Mouse (Mus musculus): ENCODE measurements around the gene Nfib. TPM values are rescaled to one million over a fixed set of nuclear protein-coding genes. Genes with fewer than 3 reads are reported as not detected.

The Nfib gene
- total RNA-seq, 2 experiments from 2014 or later = 119 to 122 TPM

DNA sequence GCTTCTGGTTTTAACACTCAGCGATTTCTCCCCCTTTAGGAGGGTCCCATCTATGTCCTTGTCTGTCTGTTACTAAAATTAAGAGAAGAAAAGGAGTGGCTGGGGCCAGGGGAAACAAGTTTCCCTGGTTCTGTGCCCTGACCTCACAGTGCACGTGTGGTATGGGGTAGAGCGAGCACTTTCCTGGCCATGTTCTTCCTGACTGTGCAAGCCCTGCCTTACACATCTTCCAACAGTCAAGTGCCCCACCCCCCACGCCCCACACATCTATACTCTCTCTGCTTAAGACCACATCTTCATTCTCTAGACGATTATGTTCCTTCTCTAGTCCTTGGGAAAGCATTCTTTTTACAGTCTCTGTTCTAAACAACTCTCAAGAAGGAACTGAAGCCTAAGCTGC lies 173.6 kb downstream of the Nfib start:
- DNase-seq (ENCODE audit: low spot score) = no peak
- intact Hi-C loops (cut with DNase I) = no loop called here

DNA sequence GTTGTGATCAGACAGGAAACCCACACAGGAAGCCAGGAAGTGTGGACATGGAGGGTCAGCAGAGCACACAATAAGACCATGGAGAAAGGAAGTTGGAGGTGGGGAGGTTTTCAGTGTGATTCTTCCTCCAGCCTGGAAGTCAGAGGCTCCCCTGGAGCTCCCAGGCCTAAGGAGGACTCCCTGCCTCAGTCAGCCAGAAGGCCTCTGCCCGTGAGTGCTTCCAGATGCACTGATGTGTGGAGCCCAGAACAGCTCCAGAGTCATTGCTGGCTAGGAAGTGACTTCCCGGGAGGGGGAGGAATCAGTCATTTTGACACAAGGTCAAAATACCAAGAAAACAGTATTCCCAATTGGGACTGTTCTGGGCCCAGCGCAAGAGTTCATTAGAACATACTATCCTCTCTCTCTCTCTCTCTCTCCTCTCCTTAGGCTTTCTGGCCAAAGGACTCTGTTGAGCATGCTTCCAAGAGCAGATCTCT lies 174.6 kb downstream of the Nfib start:
- DNase-seq (ENCODE audit: low spot score) = peak; percentile 67
- intact Hi-C loops (cut with DNase I) = no loop called here

DNA sequence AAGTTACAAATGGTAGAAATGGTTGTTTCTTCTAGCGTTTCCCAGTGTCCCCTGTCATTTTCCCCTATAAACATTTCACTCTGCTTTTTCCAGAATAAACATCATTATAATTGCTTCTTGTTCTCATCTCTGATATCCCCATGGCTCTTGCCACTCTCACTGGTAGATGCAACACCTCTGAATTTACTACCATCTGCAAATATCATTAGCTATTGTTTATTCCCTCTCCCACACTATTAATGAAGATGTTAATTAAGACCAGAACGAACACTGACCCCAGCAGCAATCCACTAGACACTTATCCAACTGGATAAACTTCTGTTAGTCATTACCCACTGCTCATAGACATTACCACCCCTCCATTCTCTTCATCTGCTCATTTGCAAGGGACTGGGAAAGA lies 176.6 kb downstream of the Nfib start:
- no peak for DNase-seq (ENCODE audit: low spot score)
- intact Hi-C loops (cut with DNase I) = no loop called here

DNA sequence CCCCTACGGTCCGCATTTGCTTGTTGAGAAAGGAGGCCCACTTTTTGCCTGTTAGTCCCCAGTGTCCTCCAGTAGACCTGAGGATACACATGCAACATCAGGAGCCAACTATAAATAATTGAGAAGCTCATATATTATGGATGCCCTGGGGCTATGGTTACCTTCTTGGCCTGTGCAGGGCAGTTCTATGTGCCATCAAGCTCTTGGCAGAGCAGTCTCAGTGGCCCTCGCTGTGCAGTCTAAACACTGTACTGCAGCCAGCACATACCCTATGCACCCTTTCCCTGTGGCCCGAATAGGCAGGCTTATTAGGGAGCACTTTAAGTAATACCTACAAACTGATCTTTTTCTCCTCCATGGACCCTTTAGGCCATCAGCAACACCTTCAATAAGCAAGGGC lies 185.6 kb downstream of the Nfib start:
- DNase-seq (ENCODE audit: low spot score) = no peak
- intact Hi-C loops (cut with DNase I) = no loop called here

DNA sequence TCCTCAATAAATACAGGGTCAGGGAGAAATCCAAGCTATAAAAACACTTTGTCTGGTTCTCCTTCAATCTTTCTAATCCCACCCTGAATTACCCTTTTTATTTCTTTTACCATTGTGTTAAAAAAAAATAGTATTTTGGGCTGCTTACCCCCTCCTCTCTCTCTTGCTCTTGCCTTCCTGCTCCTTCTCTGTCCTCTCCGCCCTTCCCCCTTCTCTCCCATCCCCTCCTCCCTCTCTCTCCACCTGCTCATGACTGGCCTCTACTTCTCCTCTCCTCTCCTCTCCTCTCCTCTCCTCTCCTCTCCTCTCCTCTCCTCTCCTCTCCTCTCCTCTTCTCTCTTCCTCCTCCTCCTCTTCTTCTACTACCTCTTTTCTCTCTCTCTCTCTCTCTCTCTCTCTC lies 187.4 kb downstream of the Nfib start:
- DNase-seq (ENCODE audit: low spot score) = no peak
- intact Hi-C loops (cut with DNase I) = no loop called here

DNA sequence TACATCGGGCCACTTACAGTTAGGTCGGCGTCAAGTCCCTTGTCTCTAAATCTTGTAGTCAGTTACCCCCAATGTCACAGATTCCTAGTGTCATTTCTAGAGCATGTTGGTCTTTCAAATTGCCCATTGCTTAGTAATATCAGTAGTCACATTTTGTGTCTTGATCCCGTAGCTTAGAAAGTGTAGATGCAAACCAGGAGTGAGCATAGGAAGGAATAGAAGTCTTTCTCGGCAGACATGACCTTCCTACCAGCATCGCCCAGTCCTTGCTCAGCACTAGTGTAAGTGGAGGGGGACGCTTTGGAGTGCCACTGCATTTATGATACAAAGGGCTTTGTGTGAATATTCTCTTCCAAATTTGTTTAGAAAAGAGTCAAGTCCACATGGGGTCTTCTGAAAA lies 188.2 kb downstream of the Nfib start:
- no peak for DNase-seq (ENCODE audit: low spot score)
- intact Hi-C loops (cut with DNase I) = no loop called here

DNA sequence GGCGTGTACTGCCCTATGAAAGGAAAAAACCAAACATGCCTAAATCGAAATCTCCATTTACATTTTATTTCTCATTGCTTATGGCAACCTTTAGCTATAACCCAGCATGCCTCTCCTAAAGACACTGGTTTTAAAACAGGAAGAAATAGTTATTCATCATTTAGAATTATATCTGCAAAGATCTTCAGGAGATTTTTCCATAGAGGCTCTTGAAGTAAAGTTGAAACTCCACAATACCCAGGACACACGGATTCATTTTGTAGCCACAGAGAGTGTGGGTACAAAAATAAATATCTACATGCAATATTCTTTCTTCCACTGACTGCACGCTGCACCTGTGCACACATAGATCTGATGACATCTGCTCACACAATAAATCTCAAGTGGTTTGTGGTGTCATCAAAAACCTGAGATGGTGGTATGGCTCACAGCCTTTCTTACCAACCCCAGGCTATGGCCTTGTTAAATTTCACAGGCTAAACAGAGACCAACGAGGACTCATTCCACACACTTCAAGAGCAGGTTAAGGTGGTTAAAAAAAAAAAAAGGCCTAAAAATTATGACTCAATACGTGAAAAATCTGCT lies 189.2 kb downstream of the Nfib start:
- intact Hi-C loops (cut with DNase I) = no loop called here
- DNase-seq (ENCODE audit: low spot score) = no peak

DNA sequence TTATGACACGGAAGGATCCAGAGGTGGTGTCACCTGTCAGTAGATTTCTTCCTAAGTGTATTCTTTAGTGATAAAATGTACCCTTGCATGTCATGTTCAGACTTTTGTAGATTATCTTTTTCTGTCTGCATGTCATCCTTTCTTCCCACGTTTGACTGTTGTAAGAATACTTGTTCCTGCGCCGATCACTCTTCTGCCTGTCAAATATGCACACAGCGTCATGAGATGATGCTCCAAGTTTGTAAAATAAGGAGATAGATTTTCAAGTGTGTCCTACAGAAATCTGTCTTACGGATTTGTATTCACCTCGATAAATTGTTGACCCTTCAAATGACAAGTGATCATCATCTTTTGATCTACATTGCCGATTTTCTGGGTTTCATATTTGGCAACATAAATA lies 190.6 kb downstream of the Nfib start:
- intact Hi-C loops (cut with DNase I) = no loop called here
- DNase-seq (ENCODE audit: low spot score) = no peak

DNA sequence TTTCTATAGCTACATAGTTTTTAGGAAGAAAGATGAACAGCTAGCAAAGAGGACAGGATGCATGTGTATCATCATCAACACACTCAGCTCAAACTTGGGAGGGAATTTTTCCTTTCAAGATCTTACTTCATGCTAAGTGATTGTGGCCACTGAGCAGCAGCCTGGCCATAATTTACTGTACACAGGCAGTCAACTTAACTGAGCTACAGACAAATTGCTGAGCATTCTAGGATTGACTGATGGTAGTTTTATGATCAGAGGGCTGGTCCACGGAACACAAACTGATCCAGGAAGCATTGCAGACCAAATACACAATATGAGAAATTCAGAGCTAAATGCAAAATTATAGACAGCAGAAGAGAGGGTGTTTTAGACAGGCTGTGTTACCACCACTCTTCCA lies 191.2 kb downstream of the Nfib start:
- intact Hi-C loops (cut with DNase I) = no loop called here
- no peak for DNase-seq (ENCODE audit: low spot score)

DNA sequence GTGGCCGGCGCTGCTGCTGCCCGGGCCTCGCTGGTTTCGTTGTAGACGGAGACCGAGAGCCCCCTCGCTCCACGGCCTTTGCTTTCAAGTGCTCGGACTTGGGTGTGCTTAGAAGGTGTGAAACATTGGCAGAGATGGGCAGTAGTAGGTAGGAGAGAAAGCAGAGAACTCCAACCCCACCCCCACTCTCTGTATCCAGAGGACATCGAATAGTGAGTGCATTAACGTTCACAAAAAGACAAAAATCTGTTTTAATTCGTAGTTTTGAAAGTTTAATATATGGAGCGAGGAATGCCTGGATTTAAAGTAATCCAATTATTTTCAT lies 192.2 kb downstream of the Nfib start:
- intact Hi-C loops (cut with DNase I) = no loop called here
- DNase-seq (ENCODE audit: low spot score) = no peak

DNA sequence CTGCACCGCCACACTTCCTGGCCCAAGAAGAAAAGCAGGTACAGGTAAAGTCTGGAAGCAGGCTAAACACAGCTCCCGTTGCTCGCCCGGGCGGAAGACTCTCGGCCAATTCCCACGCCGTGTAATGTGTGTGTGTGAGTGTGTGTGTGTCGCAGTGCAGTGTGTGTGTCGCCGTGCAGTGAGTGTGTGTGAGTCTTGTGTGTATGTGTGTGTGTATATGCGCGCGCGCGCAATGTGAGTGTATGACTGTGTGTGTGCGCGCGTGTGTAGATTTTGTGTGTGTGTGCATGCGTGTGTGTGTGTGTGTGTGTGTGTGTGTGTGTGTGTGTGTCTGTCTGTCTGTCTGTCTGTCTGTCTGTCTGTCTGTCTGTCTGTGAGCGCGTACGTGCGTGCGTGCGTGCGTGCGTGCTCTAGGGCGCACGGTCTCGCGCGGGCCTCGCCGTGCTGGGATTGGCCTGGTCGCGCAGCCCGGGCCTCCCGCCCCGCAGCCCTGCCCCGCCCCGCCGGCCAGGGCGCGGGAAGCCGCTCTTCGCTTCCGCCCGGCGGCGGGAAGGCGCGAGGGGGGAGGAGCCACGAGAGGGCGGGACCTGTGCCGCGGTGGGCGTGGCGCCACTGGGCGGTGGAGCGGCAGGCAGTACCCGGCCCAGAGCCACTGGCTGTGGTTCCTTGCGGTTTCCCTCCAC lies 192.7 kb downstream of the Nfib start:
- intact Hi-C loops (cut with DNase I) = no loop called here
- DNase-seq (ENCODE audit: low spot score) = peak; percentile 97

DNA sequence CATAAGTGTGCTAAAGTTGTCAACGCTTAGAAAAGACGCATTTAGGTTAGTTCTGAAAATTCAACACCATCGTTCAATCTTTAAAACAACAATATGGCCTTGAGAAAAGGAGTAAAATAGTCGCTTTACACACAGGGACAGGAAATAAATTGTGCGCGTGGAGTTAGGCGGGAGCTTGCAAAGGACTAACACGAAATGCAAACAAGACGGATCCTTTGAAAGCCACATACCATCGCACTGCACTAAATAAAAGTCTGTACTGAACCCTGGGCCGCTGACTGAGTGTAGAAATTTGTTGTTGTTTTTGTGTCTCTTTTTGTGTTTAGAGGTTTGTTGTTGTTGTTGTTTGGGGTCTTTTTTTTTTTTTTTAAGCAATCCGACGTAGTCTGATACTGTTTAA lies 193.2 kb downstream of the Nfib start:
- intact Hi-C loops (cut with DNase I) = no loop called here
- DNase-seq (ENCODE audit: low spot score) = no peak

DNA sequence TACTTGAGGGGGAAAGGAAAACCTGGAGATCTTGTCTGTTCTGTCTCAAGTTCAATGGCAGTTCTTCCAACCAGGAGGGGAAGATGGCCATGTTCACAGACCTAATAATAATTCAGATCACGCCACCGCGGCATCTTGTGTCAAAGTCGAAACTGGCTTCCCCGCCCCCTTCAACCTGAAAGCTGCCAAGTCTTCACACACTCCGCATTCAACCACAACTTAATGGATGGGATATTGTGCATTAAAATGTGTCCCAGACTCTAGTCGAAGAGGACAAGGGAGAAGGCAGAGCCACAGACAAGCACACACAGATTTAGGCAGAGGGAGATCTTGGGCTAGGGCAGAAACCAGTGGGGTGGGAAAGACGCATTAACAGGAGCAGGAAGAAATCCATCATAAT lies 194.0 kb downstream of the Nfib start:
- DNase-seq (ENCODE audit: low spot score) = no peak
- intact Hi-C loops (cut with DNase I) = loop anchor here (2.0 kb wide), 1 partner anchor 25 kb away; no protein-coding TSS in a partner anchor

DNA sequence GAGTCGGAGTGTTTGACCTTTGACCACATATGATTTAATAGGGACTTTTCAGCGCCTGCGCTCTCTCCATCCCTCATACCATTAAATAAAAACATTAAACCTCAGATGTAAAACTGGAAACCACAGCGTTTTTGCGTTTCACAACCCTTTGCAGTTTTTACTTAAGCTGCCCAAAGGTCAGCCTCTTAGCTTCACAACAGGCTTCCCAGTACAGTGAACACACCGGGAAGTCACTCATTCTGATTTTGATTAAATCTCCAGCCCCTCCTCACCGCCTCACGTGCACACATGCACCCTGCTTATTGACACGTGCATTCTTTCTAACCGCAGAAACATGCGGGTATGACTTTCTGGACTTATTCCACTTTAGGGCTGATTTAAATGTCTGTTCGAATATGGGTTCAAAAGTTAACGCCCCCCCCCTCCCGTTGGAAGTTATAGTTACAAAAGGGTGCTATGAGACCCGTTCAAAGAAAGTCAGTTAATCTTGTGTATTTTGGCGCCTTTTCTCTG lies 194.5 kb downstream of the Nfib start:
- DNase-seq (ENCODE audit: low spot score) = no peak
- intact Hi-C loops (cut with DNase I) = loop anchor here (2.0 kb wide), 1 partner anchor 26 kb away; no protein-coding TSS in a partner anchor

DNA sequence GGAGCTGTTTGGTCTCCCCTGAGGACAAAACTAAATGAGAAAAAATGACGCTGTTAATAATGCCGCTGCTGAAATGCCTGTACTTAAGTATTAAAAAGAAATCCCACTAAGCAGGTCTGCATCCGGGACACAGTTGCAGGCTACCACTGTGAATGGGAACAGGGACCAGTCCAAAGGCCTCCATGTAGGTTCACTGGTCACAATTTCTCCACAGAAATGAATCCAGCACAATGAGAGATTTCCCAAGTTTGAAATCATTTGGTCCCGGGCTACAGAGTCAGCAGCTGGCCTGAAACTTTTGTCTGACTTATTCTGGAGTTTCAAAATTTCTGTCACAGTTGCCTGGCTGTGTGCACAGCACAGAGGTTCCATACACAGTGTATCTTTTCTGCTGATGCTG lies 195.8 kb downstream of the Nfib start:
- no peak for DNase-seq (ENCODE audit: low spot score)
- intact Hi-C loops (cut with DNase I) = loop anchor here (2.0 to 5.0 kb wide), 3 partner anchors 27 to 442 kb away; no protein-coding TSS in a partner anchor

DNA sequence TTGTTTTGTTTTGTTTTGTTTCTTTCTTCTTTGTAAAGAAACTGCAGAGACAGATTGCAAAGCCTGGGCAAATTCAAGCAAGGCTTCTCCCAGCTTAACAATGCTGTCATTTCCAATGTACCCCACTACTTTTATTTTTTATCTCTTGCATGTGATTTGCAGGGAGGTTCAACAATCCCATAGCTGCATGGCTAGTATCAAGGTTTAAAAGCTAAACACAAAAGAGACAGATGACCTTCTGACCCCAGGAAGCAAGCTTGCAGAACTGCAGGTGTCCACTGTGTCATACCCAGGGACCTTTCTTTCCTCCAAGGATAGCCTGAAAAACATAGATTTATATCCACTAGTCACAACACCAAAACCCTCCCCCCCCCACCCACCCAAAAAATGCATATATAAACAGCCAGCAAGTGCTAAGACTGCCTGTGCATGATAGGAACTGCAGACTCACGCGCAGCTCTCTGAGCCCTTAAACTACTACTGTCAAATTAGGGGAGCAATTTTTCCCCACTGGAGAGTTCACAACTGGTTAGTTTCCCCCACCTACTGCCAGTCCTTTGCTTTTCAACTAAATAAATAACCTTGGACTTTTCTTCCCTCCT lies 196.3 kb downstream of the Nfib start:
- intact Hi-C loops (cut with DNase I) = loop anchor here (5.0 kb wide), 2 partner anchors 147 to 442 kb away; no protein-coding TSS in a partner anchor
- no peak for DNase-seq (ENCODE audit: low spot score)

DNA sequence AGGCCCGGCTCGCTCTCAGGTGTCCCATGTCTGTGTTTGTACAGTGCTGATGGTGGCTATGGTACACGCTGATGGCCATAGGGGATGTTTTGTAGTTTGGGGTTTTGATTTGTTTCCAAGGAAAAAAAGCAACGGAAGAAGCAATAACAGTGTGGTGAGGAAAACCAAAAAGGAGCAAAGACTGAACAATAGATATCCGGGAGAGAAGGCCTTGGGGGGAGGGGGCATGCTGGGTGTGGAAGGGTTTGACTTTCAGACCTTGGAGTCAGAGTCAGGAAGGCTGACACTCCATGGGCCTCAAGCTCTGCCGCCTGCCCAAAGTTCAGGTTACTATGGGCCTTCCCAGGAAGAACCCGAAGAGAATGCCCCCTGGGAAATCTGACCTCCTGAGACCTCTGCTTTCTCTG lies 197.3 kb downstream of the Nfib start:
- intact Hi-C loops (cut with DNase I) = loop anchor here (5.0 kb wide), 2 partner anchors 146 to 441 kb away; no protein-coding TSS in a partner anchor
- no peak for DNase-seq (ENCODE audit: low spot score)

DNA sequence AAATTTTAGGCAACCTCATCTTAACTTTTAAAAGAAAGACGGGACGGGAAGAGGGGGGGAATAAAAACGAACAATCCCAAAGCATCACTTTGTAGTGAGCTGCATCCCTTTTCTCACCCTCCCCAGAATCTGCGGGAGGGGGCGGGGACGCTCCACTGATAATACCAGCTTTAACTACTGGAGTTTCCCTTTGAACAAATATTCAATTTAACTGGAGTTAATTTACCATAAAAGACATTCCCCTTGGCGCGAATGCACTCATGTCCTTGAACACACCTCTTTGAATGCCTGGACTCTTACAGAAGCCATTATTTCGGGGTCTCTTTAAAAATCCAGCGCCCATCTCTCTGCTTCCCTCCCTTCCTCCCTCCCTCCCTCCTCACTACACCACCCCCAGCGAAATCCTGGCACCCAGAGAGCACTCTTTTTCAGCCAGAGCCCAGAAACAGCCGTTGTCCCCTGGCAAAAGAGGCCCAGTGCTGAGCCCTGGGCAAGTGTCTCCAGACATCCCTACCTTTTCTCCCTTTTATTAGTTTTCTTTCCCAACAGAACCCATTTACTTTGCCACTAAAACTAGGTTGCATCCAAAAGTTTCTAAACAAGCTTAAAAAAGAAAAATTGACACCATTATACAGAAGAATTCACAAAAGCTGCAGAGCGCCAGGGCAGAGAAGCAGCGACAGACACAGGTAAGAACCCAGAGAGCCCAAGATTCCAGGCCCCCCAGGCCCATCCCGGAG lies 197.8 kb downstream of the Nfib start:
- no peak for DNase-seq (ENCODE audit: low spot score)
- intact Hi-C loops (cut with DNase I) = loop anchor here (5.0 kb wide), 2 partner anchors 145 to 440 kb away; no protein-coding TSS in a partner anchor

DNA sequence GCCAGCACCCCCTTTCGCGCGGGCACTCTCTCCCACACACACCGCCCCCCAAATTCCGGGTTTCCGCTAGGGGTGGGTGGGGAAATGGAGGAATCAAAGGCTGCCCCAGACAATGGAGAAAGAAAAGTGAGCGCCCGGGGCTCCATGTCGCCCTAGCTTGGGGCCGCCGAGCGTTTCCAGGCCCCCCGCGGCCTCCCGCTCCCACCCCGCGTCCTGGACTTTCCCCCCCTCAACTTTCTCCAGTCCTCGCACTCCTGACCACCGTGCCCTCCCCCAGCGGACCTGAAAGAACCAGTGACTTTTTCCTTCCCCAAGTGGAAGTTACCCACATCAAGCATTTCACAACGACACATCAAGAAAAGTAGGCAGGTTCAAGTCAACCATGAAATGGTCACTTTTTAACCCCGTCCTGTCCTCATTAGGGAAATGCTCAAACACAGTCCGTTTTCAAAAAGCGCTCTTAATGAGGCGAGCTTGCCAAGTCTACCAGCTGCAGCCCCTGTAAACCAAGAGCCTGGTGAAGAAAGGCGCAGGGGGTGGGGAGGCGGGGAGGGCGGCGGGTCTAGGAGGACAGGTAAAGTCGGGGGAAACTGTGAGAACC lies 198.7 kb downstream of the Nfib start:
- no peak for DNase-seq (ENCODE audit: low spot score)
- intact Hi-C loops (cut with DNase I) = loop anchor here (5.0 kb wide), 2 partner anchors 145 to 440 kb away; no protein-coding TSS in a partner anchor
